ENCODE assay signal across 8 mouse cellular contexts in the genomic region with DNA sequence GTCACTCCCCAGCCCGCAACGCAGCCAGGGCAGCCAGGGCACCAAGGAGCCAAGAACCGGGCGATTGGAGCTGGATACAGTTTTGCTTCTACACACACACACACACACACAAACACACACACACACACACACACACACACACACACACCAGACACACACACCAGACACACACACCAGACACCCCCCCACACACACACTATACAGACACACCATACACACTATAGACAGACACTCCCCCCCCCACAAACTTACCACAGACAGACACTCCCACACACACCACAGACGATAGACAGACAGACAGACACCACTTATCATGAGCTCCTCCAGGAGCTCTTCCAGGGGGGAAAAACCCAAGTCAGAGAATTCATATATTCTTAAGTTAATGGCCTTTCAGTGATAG. TPM values are rescaled to one million over a fixed set of nuclear protein-coding genes. Genes with fewer than 3 reads are reported as not detected.
DNase-seq lines count a peak whose midpoint lies in the region; ATAC-seq and TF ChIP-seq lines count a peak whose summit lies in the region.

A gene (minus strand): TSS at position 122 of the 400 bp plus-strand sequence.

- WGBS in lung, embryonic 14.5 days: 3% methylated on average over 5 of the region's 5 CpGs
- WGBS in forebrain, embryonic 13.5 days: 13% methylated on average over 1 of the region's 5 CpGs
- WGBS in neural tube, embryonic 15.5 days: 6% methylated on average over 3 of the region's 5 CpGs

- peak within 1 kb of the TSS; percentile 55 for H3K4me3 ChIP-seq in lung, embryonic 14.5 days (ENCODE audit: low read depth, low read length)
- peak within 1 kb of the TSS; percentile 55 for H3K4me3 ChIP-seq in forebrain, embryonic 13.5 days
- H3K4me3 ChIP-seq in neural tube, embryonic 15.5 days (replicated peaks): peak within 1 kb of the TSS; percentile 63

- no peak for TF ChIP-seq CTCF in lung, embryonic 14.5 days (IDR thresholded peaks at IDR 0.05; ENCODE audit: low read depth)

- peak within 1 kb of the TSS; percentile 99 for H3K4me2 ChIP-seq in lung, embryonic 14.5 days
- H3K4me2 ChIP-seq in forebrain, embryonic 13.5 days: peak within 1 kb of the TSS; percentile 97
- peak within 1 kb of the TSS; percentile 98 for H3K4me2 ChIP-seq in neural tube, embryonic 15.5 days

- H3K27ac ChIP-seq in lung, embryonic 14.5 days (ENCODE audit: low read depth): no peak within 1 kb of the TSS
- H3K27ac ChIP-seq in forebrain, embryonic 13.5 days: no peak within 1 kb of the TSS
- H3K27ac ChIP-seq in neural tube, embryonic 15.5 days (replicated peaks): 0 out of 2 replicates have a peak within 1 kb of the TSS, but pooled peaks have one; percentile 30

- peak; percentile 27; the same call in 1 of the 2 replicates for ATAC-seq in lung, embryonic 14.5 days (ENCODE audit: insufficient read depth)
- peak; percentile 52 for ATAC-seq in forebrain, embryonic 13.5 days
- peak; percentile 64 for ATAC-seq in neural tube, embryonic 15.5 days (ENCODE audit: low FRiP score)
- ATAC-seq in erythroblast, adult 5-6 weeks (replicated peaks; ENCODE audit: low FRiP score, poor library complexity, severe bottlenecking): no peak
- ATAC-seq in activated CD4-positive, CD25-positive, alpha-beta regulatory T cell, adult 4 months: no peak

- no peaks in the 10 kb centered on the region for H3K9me3 ChIP-seq in lung, embryonic 14.5 days (ENCODE audit: low read depth, low read length)
- no peaks in the 10 kb centered on the region for H3K9me3 ChIP-seq in forebrain, embryonic 13.5 days (replicated peaks)
- H3K9me3 ChIP-seq in neural tube, embryonic 15.5 days (replicated peaks): no peaks in the 10 kb centered on the region

- DNase-seq in lung, embryonic 14.5 days: no peak
- no peak for DNase-seq in lung, postnatal 4 days
- DNase-seq in left cerebral cortex, postnatal 25 days (ENCODE audit: low spot score in 2 of 2): no peak
- DNase-seq in adrenal gland, adult 2 months: no peak

- H3K4me1 ChIP-seq in lung, embryonic 14.5 days (ENCODE audit: insufficient read depth): no peaks in the 10 kb centered on the region
- H3K4me1 ChIP-seq in forebrain, embryonic 13.5 days: peaks cover 12% of the 10 kb centered on the region
- H3K4me1 ChIP-seq in neural tube, embryonic 15.5 days: peaks cover 15% of the 10 kb centered on the region

- H3K9ac ChIP-seq in lung, embryonic 14.5 days: peak within 1 kb of the TSS; percentile 56
- H3K9ac ChIP-seq in forebrain, embryonic 13.5 days: peak within 1 kb of the TSS; percentile 64
- peak within 1 kb of the TSS; percentile 62 for H3K9ac ChIP-seq in neural tube, embryonic 15.5 days (replicated peaks)

- intact Hi-C loops in left cerebral cortex, postnatal 25 days (cut with DNase I): loop anchor here (5.0 kb wide), 2 partner anchors 191 to 271 kb away; a partner anchor contains a TSS

- no peaks in the 10 kb centered on the region for H3K36me3 ChIP-seq in lung, embryonic 14.5 days (ENCODE audit: insufficient read depth)
- H3K36me3 ChIP-seq in forebrain, embryonic 13.5 days (ENCODE audit: poor library complexity, severe bottlenecking): no peaks in the 10 kb centered on the region
- H3K36me3 ChIP-seq in neural tube, embryonic 15.5 days: no peaks in the 10 kb centered on the region

- H3K27me3 ChIP-seq in lung, embryonic 14.5 days (ENCODE audit: insufficient read depth, low read length): peaks cover 21% of the 10 kb centered on the region
- peaks cover 35% of the 10 kb centered on the region for H3K27me3 ChIP-seq in forebrain, embryonic 13.5 days
- H3K27me3 ChIP-seq in neural tube, embryonic 15.5 days (replicated peaks): peaks cover 15% of the 10 kb centered on the region; the same call in 1 of the 2 replicates

RNA-seq across cellular contexts. Expression of the gene that starts here (rescaled TPM):
- 4.1 TPM in 2 replicates for polyA plus RNA-seq in lung, embryonic 14.5 days (2014; fragmentation: Nextera tagmentation; extraction: Ambion mirVana)
- 2.2 and 2.6 TPM in 2 replicates for polyA plus RNA-seq in forebrain, embryonic 13.5 days (2015; fragmentation: Nextera tagmentation; extraction: Ambion mirVana)
- total RNA-seq in left cerebral cortex, postnatal 25 days (2021): 100 to 1,000 TPM; 137 to 159 TPM
- polyA plus RNA-seq in neural tube, embryonic 15.5 days (2015; fragmentation: Nextera tagmentation; extraction: Ambion mirVana): 22.7 and 24.4 TPM in 2 replicates
- total RNA-seq in adrenal gland, adult 2 months (2021): 1 to 10 TPM; 3.2 to 4.8 TPM
- 0.48 and 0.72 TPM in 2 replicates for polyA plus RNA-seq in adrenal gland, adult 2 months (2012; rRNA removed)
- not detected in 2 replicates for total RNA-seq in erythroblast, adult 5-6 weeks (2015; ENCODE audit: low replicate concordance)
- total RNA-seq in erythroblast, adult 5-6 weeks (2017; ENCODE audit: low replicate concordance): not detected in 2 replicates
- polyA plus RNA-seq in activated CD4-positive, CD25-positive, alpha-beta regulatory T cell, adult 4 months (2017; shearing (Covaris generic)): not detected

Comparison
In these comparisons a context has a peak if more than half of its experiments do, and no peak if none do; other contexts are left out.
1. RNA of the gene that starts here (total RNA-seq): 137 to 159 TPM in left cerebral cortex, postnatal 25 days; 3.2 to 4.8 TPM in adrenal gland, adult 2 months and not detected in erythroblast, adult 5-6 weeks; every median in the first group is over 10 times any median in the second.
2. ATAC-seq: peak in lung, embryonic 14.5 days (single experiment), forebrain, embryonic 13.5 days (single experiment) and neural tube, embryonic 15.5 days (single experiment); none in erythroblast, adult 5-6 weeks (single experiment) and activated CD4-positive, CD25-positive, alpha-beta regulatory T cell, adult 4 months (single experiment).
3. Peak in every context shown above with its lines, with median percentiles within 50 percentile points of each other: H3K4me2 ChIP-seq, H3K4me3 ChIP-seq and H3K9ac ChIP-seq.